Mouse (Mus musculus) heart, postnatal 0 days (tissue): ENCODE results near the gene Numb.

Source experiments
- CTCF ChIP-seq: IDR thresholded peaks from 2 replicates; pipeline ENCODE4 v1.5.1; 2016; ENCODE audit warnings: antibody characterized with exemption, control low read depth, low read depth
- EP300 ChIP-seq: IDR thresholded peaks from 2 replicates; pipeline ENCODE4 v1.6.1; 2016; ENCODE audit warnings: antibody characterized with exemption, low read depth

GRCm38 (mm10) chr12:83763311-83764043, 158.3 kb downstream of the Numb start, which contains the start of gene Papln:
- TF ChIP-seq CTCF (no peak), EP300 (no peak)
